Mouse (Mus musculus) olfactory bulb, adult 2 months (tissue): ENCODE results near the gene Phb.

Experiments
- CTCF ChIP-seq: fragments of 200-500 bp; IDR thresholded peaks from 2 replicates; pipeline ENCODE4 v1.5.1; 2012; ENCODE audit warnings: low read depth, mild to moderate bottlenecking, low read length, moderate library complexity; ENCODE audit not compliant: insufficient read depth
- POLR2A ChIP-seq: fragments of 200-500 bp; IDR thresholded peaks from 2 replicates; pipeline ENCODE4 v1.6.1; 2012; ENCODE audit warnings: mild to moderate bottlenecking, low read depth, low read length, moderate library complexity; ENCODE audit not compliant: insufficient read depth

DNA sequence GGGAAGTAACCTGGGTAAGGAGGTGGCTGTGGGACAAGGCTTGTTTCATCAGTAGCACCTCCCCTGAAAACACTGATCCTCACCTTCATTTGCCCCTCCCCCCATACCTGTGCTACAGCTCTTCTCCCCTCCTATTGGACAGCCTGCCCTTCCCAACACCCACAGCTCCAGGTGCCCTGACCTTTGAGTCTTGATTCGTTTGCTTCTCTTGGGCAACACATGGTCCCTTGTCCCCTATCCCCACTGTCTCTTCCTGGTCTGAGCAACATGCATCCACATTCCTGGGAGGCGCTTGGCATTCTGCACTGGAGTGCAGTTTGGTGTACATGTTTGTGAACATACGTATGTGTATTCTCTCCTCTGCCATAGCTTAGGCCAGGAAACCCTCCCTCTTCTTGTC lies 16.2 kb downstream of the Phb start:
- TF ChIP-seq POLR2A: no peak
- no peak for TF ChIP-seq CTCF
